Mouse (Mus musculus) thymus, adult 2 months (tissue): ENCODE results near the gene Nelfa.

Experiments used
- CTCF ChIP-seq: fragments of 200-500 bp; IDR thresholded peaks from 2 replicates; pipeline ENCODE4 v1.5.1; 2012; ENCODE audit warnings: mild to moderate bottlenecking, control low read depth, low read length, moderate library complexity, borderline replicate concordance; ENCODE audit not compliant: control insufficient read depth, poor library complexity, insufficient read depth; ENCODE audit errors: extremely low read depth
- POLR2A ChIP-seq: fragments of 200-500 bp; IDR thresholded peaks from 2 replicates; pipeline ENCODE4 v1.6.1; 2012; ENCODE audit warnings: mild to moderate bottlenecking, low read length, control low read depth, moderate library complexity; ENCODE audit not compliant: control insufficient read depth, poor library complexity, insufficient read depth; ENCODE audit errors: extremely low read depth

GRCm38 (mm10) chr5:33936120-33936707, at the start of gene Nelfa:
- no peak for TF ChIP-seq CTCF
- TF ChIP-seq POLR2A: peak; percentile 55; the same call in 1 of the 2 replicates
